Mouse (Mus musculus) kidney, embryonic 14.5 days (tissue): Measurements from ENCODE around the gene Anapc13. TPM values are rescaled to one million over a fixed set of nuclear protein-coding genes. Genes with fewer than 3 reads are reported as not detected.

ENCODE experiments used
- polyA plus RNA-seq: library from polyadenylated mRNA; unstranded; fragments of >200 nt; fragmentation: Nextera tagmentation; extraction: Ambion mirVana; gene quantifications from 2 replicates; pipeline ENCODE4 v1.2.1, GENCODE M21; 2014

Anapc13 gene
- polyA plus RNA-seq, 1 experiment from 2014 or later, result 197 TPM

Other genes with a start within 250 kb of the Anapc13 start
- 0.03 TPM in 1 of 2 replicates, not detected in the other for gene Ky, start 120.5 kb upstream of the Anapc13 start, polyA plus RNA-seq
- 49.4 and 51.7 TPM in 2 replicates for gene Cep63, start 238 bp downstream of the Anapc13 start, polyA plus RNA-seq
- gene Amotl2, start 90.4 kb downstream of the Anapc13 start, polyA plus RNA-seq, result 20.8 and 30.1 TPM in 2 replicates
- gene Ryk, start 208.6 kb downstream of the Anapc13 start, polyA plus RNA-seq, result 29.9 and 32.7 TPM in 2 replicates